Mouse (Mus musculus): ENCODE results near the gene Phc2. TPM values are rescaled to one million over a fixed set of nuclear protein-coding genes. Genes with fewer than 3 reads are reported as not detected.

The Phc2 gene
- polyA plus RNA-seq, 1 experiment, result 196 TPM

DNA sequence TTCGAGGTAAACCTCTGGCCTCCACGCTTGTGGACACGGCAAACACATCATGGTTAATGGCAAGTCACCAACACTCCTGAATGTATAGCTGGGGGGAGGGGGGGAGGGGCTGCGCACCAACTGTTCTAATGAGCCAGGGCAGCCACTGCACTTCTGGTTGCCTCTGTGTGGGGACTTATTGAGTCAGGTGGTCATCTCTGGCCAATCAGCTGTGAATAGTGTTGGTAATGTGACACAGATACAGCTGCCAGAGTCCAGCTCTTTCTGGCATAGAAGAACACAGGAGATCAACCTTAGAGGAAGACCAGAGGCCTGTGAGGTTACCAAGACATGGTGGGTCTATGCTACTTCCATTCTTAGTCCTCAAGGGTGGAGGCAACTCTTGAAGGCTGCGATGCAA is 116.2 kb downstream of the Phc2 start:
- no peak for DNase-seq (ENCODE audit: low read depth)
- no peak for TF ChIP-seq CTCF (IDR thresholded peaks at IDR 0.05; ENCODE audit: borderline replicate concordance, extremely low read depth, insufficient read depth, insufficient read length)
- TF ChIP-seq POLR2A (IDR thresholded peaks at IDR 0.05; ENCODE audit: borderline replicate concordance, extremely low read depth, insufficient read depth, insufficient read length, poor library complexity, severe bottlenecking), result no peak

GRCm38 (mm10) chr4:128773820-128774219 is 119.3 kb downstream of the Phc2 start:
- no peak for DNase-seq (ENCODE audit: low read depth)
- TF ChIP-seq CTCF (IDR thresholded peaks at IDR 0.05; ENCODE audit: borderline replicate concordance, extremely low read depth, insufficient read depth, insufficient read length), result no peak
- TF ChIP-seq POLR2A (IDR thresholded peaks at IDR 0.05; ENCODE audit: borderline replicate concordance, extremely low read depth, insufficient read depth, insufficient read length, poor library complexity, severe bottlenecking), result no peak

DNA sequence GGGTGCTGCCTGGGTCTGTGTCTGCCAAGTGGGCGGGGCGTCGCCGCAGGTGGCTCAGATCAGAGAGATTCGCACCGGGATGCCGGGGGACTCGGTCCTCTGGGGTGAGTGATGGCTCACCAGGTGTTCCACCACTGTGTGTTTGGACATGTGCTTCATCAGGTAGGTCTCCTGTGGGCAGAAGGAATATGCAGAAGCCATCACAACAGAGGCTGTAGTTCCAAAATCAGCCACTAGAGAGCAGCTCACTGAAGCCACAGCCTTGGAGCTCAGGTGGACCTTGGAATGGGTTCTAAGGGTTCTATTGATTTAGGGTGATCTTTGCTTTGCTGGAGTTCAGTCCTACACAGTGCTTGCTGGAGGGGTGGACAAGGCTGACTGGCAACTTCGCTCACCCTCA is 120.0 kb downstream of the Phc2 start:
- DNase-seq (ENCODE audit: low read depth), result peak; percentile 41
- TF ChIP-seq POLR2A (IDR thresholded peaks at IDR 0.05; ENCODE audit: borderline replicate concordance, extremely low read depth, insufficient read depth, insufficient read length, poor library complexity, severe bottlenecking) (no peak), CTCF (IDR thresholded peaks at IDR 0.05; ENCODE audit: borderline replicate concordance, extremely low read depth, insufficient read depth, insufficient read length) (peak; percentile 73; the same call in 1 of the 2 replicates)

DNA sequence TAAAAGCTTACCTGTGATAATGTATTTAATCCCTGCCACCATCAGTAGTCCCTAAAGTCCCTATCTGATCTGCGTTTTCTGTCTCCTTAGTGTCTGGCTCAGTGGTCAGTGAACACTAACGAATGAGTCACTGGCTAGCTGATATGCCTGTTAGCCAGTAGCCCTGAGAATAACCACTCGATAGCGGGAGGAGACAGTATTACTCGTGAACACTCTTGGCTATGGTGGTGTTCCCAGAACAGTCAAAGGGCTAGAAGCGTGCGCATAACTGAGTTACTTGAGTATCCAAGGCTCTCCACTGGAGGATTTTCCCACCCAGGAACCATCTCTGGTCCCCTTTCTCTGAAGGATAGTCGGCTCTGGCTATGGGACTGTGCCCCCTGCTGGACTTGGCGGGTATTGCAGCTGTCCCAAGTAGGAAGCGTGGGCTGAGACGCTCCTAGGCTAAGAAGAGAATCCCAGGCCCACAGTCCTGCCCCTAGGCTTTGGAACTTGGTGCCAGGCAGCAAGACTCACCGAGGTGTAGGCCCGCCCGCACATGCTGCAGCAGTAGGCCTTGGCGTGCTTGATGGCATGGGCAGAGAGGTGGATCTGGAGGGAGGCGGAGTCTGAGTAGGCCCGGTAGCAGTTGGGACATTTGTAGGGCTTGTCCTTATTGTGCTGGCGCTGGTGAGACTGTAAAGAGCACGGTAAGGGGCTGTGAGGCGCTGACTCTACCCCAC is 122.2 kb downstream of the Phc2 start:
- TF ChIP-seq POLR2A (IDR thresholded peaks at IDR 0.05; ENCODE audit: borderline replicate concordance, extremely low read depth, insufficient read depth, insufficient read length, poor library complexity, severe bottlenecking) (no peak), CTCF (IDR thresholded peaks at IDR 0.05; ENCODE audit: borderline replicate concordance, extremely low read depth, insufficient read depth, insufficient read length) (peak; percentile 98)

GRCm38 (mm10) chr4:128777593-128777992 is 123.1 kb downstream of the Phc2 start:
- TF ChIP-seq CTCF (IDR thresholded peaks at IDR 0.05; ENCODE audit: borderline replicate concordance, extremely low read depth, insufficient read depth, insufficient read length) (no peak), POLR2A (IDR thresholded peaks at IDR 0.05; ENCODE audit: borderline replicate concordance, extremely low read depth, insufficient read depth, insufficient read length, poor library complexity, severe bottlenecking) (no peak)
- DNase-seq (ENCODE audit: low read depth), result no peak

More for the DNA sequence above, 122.2 kb downstream of the Phc2 start:
- DNase-seq (ENCODE audit: low read depth), result peak; percentile 83

DNA sequence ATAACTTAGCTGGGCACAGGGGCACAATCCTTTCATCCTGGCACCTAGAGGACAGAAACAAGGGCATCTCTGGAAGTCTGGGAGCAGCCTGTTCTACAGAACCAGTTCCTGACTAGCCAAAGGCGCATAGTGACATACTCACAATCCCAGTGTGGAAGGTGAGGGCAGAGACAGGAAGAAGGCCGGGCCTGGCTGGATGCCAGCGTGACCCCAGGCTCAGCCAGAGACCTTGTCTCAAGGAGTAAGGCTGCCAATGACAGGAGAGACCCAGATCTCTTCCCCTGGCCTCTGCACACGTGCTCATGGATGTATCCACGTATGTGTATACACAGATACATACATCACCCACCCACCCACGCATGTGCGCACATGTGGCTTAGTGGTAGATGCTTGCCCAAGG is 127.5 kb downstream of the Phc2 start:
- TF ChIP-seq CTCF (IDR thresholded peaks at IDR 0.05; ENCODE audit: borderline replicate concordance, extremely low read depth, insufficient read depth, insufficient read length), result no peak
- TF ChIP-seq POLR2A (IDR thresholded peaks at IDR 0.05; ENCODE audit: borderline replicate concordance, extremely low read depth, insufficient read depth, insufficient read length, poor library complexity, severe bottlenecking), result no peak
- DNase-seq (ENCODE audit: low read depth), result no peak

- TF ChIP-seq POLR2A (IDR thresholded peaks at IDR 0.05; ENCODE audit: borderline replicate concordance, extremely low read depth, insufficient read depth, insufficient read length, poor library complexity, severe bottlenecking) (no peak), CTCF (IDR thresholded peaks at IDR 0.05; ENCODE audit: borderline replicate concordance, extremely low read depth, insufficient read depth, insufficient read length) (no peak)
- no peak for DNase-seq (ENCODE audit: low read depth)
These were observed 128.1 kb downstream of the Phc2 start for GRCm38 (mm10) chr4:128782645-128783044.

DNA sequence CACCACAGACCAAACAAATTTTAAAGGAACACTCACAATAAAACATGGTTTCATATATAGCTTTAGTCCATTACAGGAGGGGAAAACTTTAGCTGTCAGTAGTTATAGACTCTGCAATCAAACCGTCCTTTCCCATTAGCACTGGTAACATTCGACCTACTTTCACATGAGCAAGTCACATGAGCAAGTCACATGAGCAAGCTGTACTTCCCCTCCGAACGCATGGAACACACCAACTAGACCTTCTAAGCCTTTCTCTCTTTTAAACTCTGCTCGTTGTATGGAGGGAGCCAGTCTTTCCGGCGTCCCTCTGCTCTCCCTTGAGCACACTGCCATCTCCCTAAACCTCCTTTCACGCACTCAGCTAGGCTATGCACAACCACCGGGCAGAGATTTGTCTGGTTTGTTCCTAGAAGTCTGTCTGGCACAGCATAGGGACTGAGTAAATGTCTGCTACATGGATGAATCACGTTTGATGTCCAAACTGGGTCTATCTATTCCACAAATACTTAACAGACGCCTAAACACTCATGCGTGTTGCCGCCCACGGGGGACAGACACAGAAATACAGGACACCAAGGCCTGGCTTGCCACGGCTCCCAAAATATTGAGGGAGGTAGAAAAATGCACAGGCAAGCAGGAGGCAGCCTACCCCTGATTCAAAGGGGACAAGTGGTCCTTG is 130.6 kb downstream of the Phc2 start:
- TF ChIP-seq CTCF (IDR thresholded peaks at IDR 0.05; ENCODE audit: borderline replicate concordance, extremely low read depth, insufficient read depth, insufficient read length), result no peak
- TF ChIP-seq POLR2A (IDR thresholded peaks at IDR 0.05; ENCODE audit: borderline replicate concordance, extremely low read depth, insufficient read depth, insufficient read length, poor library complexity, severe bottlenecking), result no peak
- DNase-seq (ENCODE audit: low read depth), result no peak

GRCm38 (mm10) chr4:128785921-128786654 is 131.6 kb downstream of the Phc2 start:
- TF ChIP-seq CTCF (IDR thresholded peaks at IDR 0.05; ENCODE audit: borderline replicate concordance, extremely low read depth, insufficient read depth, insufficient read length), result no peak
- TF ChIP-seq POLR2A (IDR thresholded peaks at IDR 0.05; ENCODE audit: borderline replicate concordance, extremely low read depth, insufficient read depth, insufficient read length, poor library complexity, severe bottlenecking), result no peak
- no peak for DNase-seq (ENCODE audit: low read depth)

GRCm38 (mm10) chr4:128787023-128787939 is 132.8 kb downstream of the Phc2 start:
- TF ChIP-seq CTCF (IDR thresholded peaks at IDR 0.05; ENCODE audit: borderline replicate concordance, extremely low read depth, insufficient read depth, insufficient read length), result no peak
- no peak for TF ChIP-seq POLR2A (IDR thresholded peaks at IDR 0.05; ENCODE audit: borderline replicate concordance, extremely low read depth, insufficient read depth, insufficient read length, poor library complexity, severe bottlenecking)
- DNase-seq (ENCODE audit: low read depth), result no peak
